Mouse (Mus musculus) limb, embryonic 12.5 days (tissue): Measurements from ENCODE around the gene Cdk5r1. TPM values are rescaled to one million over a fixed set of nuclear protein-coding genes. Genes with fewer than 3 reads are reported as not detected.

Experiments used
- ATAC-seq: fragments of 200-750 bp; cut with Nextera tagmentation; 2 replicates; pipeline ENCODE4 v1.8.0; 2017; ENCODE audit warnings: low read depth, moderate TSS enrichment; ENCODE audit not compliant: insufficient number of reproducible peaks, insufficient read depth, low FRiP score, low TSS enrichment
- H3K27ac ChIP-seq: fragments of 300-500 bp; sonication (generic); 2 replicates; pipeline ENCODE4 v1.5.1; 2016; ENCODE audit warnings: mild to moderate bottlenecking, moderate library complexity
- H3K27me3 ChIP-seq: fragments of 300-500 bp; sonication (generic); 2 replicates; pipeline ENCODE4 v1.6.1; 2016; ENCODE audit warnings: mild to moderate bottlenecking, moderate library complexity
- H3K36me3 ChIP-seq: fragments of 300-500 bp; sonication (generic); 2 replicates; pipeline ENCODE4 v1.6.1; 2016; ENCODE audit warnings: mild to moderate bottlenecking, moderate library complexity
- H3K4me1 ChIP-seq: fragments of 300-500 bp; sonication (generic); replicated peaks from 2 replicates; pipeline ENCODE4 v1.6.1; 2016
- H3K4me2 ChIP-seq: fragments of 300-500 bp; sonication (generic); 2 replicates; pipeline ENCODE4 v1.6.1; 2016; ENCODE audit warnings: mild to moderate bottlenecking, moderate library complexity
- H3K4me3 ChIP-seq: fragments of 300-500 bp; sonication (generic); replicated peaks from 2 replicates; pipeline ENCODE4 v1.5.1; 2016; ENCODE audit warnings: mild to moderate bottlenecking
- H3K9ac ChIP-seq: fragments of 300-500 bp; sonication (generic); replicated peaks from 2 replicates; pipeline ENCODE4 v1.6.1; 2016; ENCODE audit warnings: mild to moderate bottlenecking, moderate library complexity
- H3K9me3 ChIP-seq: fragments of 300-500 bp; sonication (generic); 2 replicates; pipeline ENCODE4 v1.6.1; 2016; ENCODE audit warnings: mild to moderate bottlenecking, moderate library complexity
- WGBS: fragments of 180-500 bp; shearing (Covaris S2); methylation state at CpG from one replicate; pipeline ENCODE4 v1.1.7; 2016; 5-methylcytosine and 5-hydroxymethylcytosine counted together
- polyA plus RNA-seq: library from polyadenylated mRNA; unstranded; fragments of >200 nt; fragmentation: Nextera tagmentation; extraction: Ambion mirVana; gene quantifications from 2 replicates; pipeline ENCODE4 v1.2.1, GENCODE M21; 2016

Gene Cdk5r1
- polyA plus RNA-seq, 1 experiment from 2014 or later = 4.8 TPM

DNA sequence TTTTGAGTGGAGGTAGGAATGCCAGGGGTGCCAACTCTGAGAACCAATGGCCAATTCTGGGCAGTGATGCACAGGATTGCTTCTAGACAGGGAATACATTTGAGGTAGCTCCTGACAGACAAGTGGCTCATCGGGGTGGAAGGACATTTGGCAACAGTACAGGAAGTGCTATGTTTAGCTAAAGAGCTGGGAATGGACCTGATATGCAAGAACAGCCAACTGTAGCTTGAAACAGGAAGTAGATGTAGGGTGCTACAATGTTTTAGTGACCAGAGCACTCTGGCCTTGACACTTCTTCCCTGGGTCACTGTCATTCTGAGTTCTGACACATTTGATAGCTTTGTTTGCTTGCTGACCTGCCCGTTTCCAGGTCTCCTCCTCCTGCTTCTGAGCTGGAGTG is 46.0 kb downstream of the Cdk5r1 start:
- H3K4me3 ChIP-seq = no peak overlapping the region
- no peak overlapping the region for H3K4me2 ChIP-seq
- ATAC-seq = no peak
- no peak overlapping the region for H3K9ac ChIP-seq
- H3K27ac ChIP-seq = no peak overlapping the region
- no peaks in the 10 kb centered on the region for H3K36me3 ChIP-seq
- peaks cover 6% of the 10 kb centered on the region for H3K4me1 ChIP-seq
- H3K27me3 ChIP-seq = no peaks in the 10 kb centered on the region
- no peaks in the 10 kb centered on the region for H3K9me3 ChIP-seq
- WGBS = 70% methylated on average over 2 of the region's 2 CpGs

DNA sequence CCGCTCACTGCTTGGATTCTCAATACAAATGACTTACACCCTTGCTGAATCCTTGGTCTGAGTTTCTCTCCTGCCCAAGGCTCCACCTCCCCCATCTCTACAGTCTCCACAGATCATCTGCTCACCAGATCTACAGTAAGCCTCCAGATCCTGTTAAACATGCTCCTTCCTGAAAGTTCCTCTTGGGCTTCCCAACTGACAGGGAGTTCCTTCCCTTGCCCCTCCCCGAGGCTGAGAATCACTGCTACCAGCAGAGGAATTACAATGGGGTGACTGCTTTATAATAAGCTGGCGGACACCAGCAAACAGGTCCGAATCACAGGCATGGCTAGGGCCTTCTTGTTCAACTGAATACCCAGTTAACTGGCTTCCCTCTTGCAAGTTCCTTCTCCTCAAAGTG is 46.6 kb downstream of the Cdk5r1 start:
- no peaks in the 10 kb centered on the region for H3K27me3 ChIP-seq
- 72% methylated on average over 4 of the region's 4 CpGs for WGBS
- no peak overlapping the region for H3K9ac ChIP-seq

DNA sequence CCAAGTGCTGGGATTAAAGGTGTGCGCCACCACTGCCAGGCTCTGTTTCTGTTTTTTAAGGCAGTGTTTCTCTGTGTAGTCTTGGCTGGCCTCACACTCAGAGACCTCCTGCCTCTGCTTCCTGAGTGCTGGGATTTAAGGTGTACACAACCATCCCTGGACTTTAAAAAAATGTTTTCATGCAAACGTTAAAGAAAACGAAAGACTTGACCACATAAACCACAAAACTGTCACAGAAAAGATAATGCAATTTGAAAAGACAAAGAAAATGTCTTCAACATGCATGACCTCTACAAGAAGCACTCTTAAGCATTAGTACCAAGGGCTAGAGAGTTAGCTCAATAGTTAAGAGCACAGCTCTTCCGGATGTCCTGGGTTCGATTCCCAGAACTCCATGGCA is 47.4 kb downstream of the Cdk5r1 start:
- Histone ChIP-seq H3K4me3 (no peak overlapping the region), H3K36me3 (no peaks in the 10 kb centered on the region)
- 88% methylated on average over 5 of the region's 5 CpGs for WGBS

More for the DNA sequence above, 46.6 kb downstream of the Cdk5r1 start:
- no peak overlapping the region for H3K4me3 ChIP-seq
- no peaks in the 10 kb centered on the region for H3K9me3 ChIP-seq
- H3K4me2 ChIP-seq = no peak overlapping the region
- H3K27ac ChIP-seq = no peak overlapping the region
- no peaks in the 10 kb centered on the region for H3K36me3 ChIP-seq
- H3K4me1 ChIP-seq = peaks cover 3% of the 10 kb centered on the region
- ATAC-seq = no peak

DNA sequence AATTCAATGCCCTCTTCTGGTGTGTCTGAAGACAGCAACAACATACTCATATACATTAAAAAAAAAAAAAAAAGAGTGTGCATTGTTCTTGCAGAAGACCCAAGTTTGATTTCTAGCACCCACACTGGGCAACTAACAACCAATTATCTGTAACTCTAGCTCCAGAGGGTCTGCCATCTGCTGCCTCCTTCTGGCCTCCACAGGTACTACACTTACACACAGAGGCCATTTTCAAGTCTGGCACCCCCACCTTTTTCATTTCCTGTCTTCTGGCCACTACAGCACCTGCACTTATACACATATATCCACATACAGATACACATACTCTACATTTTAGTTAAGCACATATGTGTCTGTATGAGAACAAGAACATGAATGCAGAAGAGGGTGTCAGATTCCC is 50.9 kb downstream of the Cdk5r1 start:
- Histone ChIP-seq H3K9ac (no peak overlapping the region), H3K27me3 (no peaks in the 10 kb centered on the region), H3K36me3 (no peaks in the 10 kb centered on the region), H3K27ac (no peak overlapping the region), H3K4me3 (no peak overlapping the region), H3K9me3 (no peaks in the 10 kb centered on the region), H3K4me1 (no peaks in the 10 kb centered on the region), H3K4me2 (no peak overlapping the region)
- ATAC-seq = no peak

More for the DNA sequence above, 47.4 kb downstream of the Cdk5r1 start:
- Histone ChIP-seq H3K4me2 (no peak overlapping the region), H3K9ac (no peak overlapping the region), H3K27ac (no peak overlapping the region), H3K27me3 (no peaks in the 10 kb centered on the region), H3K4me1 (no peaks in the 10 kb centered on the region), H3K9me3 (no peaks in the 10 kb centered on the region)
- ATAC-seq = no peak

DNA sequence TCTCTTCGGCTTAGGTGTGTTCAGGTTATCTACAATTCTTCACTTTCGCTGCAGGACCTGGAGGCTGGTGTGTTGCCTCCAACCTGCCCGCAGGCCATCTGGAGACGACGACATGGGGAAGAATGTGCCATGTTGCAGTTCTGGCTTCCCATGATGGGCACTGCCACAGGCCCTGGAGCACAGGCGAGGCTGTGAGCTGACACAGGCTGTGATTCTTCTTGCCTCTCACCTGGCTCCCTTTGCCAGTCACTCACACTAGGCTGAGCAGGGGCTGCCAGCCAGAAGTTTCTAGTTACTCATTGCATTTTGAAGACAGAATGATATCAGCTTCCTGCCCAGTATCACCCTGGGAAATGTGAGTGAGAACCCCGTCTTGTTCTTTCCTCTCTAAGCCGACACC is 52.3 kb downstream of the Cdk5r1 start:
- Histone ChIP-seq H3K4me2 (no peak overlapping the region), H3K27me3 (no peaks in the 10 kb centered on the region), H3K4me1 (no peaks in the 10 kb centered on the region), H3K9me3 (no peaks in the 10 kb centered on the region), H3K4me3 (no peak overlapping the region), H3K36me3 (no peaks in the 10 kb centered on the region), H3K27ac (no peak overlapping the region), H3K9ac (no peak overlapping the region)
- no peak for ATAC-seq
- WGBS = 82% methylated on average over 8 of the region's 8 CpGs

Other genes starting within 250 kb of the Cdk5r1 start
- gene Rhbdl3, start 176.1 kb upstream of the Cdk5r1 start, polyA plus RNA-seq = 2.0 and 3.4 TPM in 2 replicates
- gene 5730455P16Rik, start 99.0 kb upstream of the Cdk5r1 start, polyA plus RNA-seq = 26.0 and 29.9 TPM in 2 replicates
- gene Zfp207, start 93.7 kb upstream of the Cdk5r1 start, polyA plus RNA-seq = 287 and 289 TPM in 2 replicates
- gene Psmd11, start 48.4 kb upstream of the Cdk5r1 start, polyA plus RNA-seq = 313 and 325 TPM in 2 replicates